Mouse (Mus musculus) forebrain, embryonic 11.5 days (tissue): ENCODE measurements around the gene Ackr4. TPM values are rescaled to one million over a fixed set of nuclear protein-coding genes. Genes with fewer than 3 reads are reported as not detected.

Source experiments
- ATAC-seq: fragments of 200-750 bp; cut with Nextera tagmentation; replicated peaks from 2 replicates; pipeline ENCODE4 v1.8.0; 2017; ENCODE audit warnings: moderate TSS enrichment; ENCODE audit not compliant: low FRiP score
- DNase-seq: peaks from one replicate; pipeline ENCODE4 v3.0.0-alpha.2; 2017; ENCODE audit warnings: low spot score
- H3K27ac ChIP-seq: fragments of 300-500 bp; sonication (generic); 2 replicates; pipeline ENCODE4 v1.5.1; 2014; ENCODE audit warnings: low read depth, low read length
- H3K27me3 ChIP-seq: fragments of 300-500 bp; sonication (generic); 2 replicates; pipeline ENCODE4 v1.6.1; 2014; ENCODE audit warnings: mild to moderate bottlenecking, low read length, mixed read lengths; ENCODE audit not compliant: control insufficient read depth, insufficient read depth
- H3K36me3 ChIP-seq: fragments of 300-500 bp; sonication (generic); 2 replicates; pipeline ENCODE4 v1.6.1; 2014; ENCODE audit warnings: mild to moderate bottlenecking, low read length, moderate library complexity, mixed read lengths; ENCODE audit not compliant: control insufficient read depth, insufficient read depth
- H3K4me1 ChIP-seq: fragments of 300-500 bp; sonication (generic); replicated peaks from 2 replicates; pipeline ENCODE4 v1.6.1; 2014; ENCODE audit warnings: low read length, mixed read lengths; ENCODE audit not compliant: control insufficient read depth, insufficient read depth
- H3K4me2 ChIP-seq: fragments of 300-500 bp; sonication (generic); 2 replicates; pipeline ENCODE4 v1.6.1; 2014; ENCODE audit warnings: low read depth, mild to moderate bottlenecking, low read length, moderate library complexity, mixed read lengths; ENCODE audit not compliant: severe bottlenecking
- H3K4me3 ChIP-seq: fragments of 300-500 bp; sonication (generic); 2 replicates; pipeline ENCODE4 v1.5.1; 2014; ENCODE audit warnings: low read depth, low read length
- H3K9ac ChIP-seq: fragments of 300-500 bp; sonication (generic); 2 replicates; pipeline ENCODE4 v1.6.1; 2014; ENCODE audit warnings: low read length
- H3K9me3 ChIP-seq: fragments of 300-500 bp; sonication (generic); 2 replicates; pipeline ENCODE4 v1.6.1; 2016; ENCODE audit warnings: low read length, mixed read lengths; ENCODE audit not compliant: control insufficient read depth
- WGBS: fragments of 180-500 bp; shearing (Covaris S2); extraction: QIAGEN DNeasy Blood & Tissue Kit; methylation state at CpG from one replicate; pipeline ENCODE4 v1.1.7; 2014; 5-methylcytosine and 5-hydroxymethylcytosine counted together
- polyA plus RNA-seq: library from polyadenylated mRNA; unstranded; fragments of >200 nt; fragmentation: Nextera tagmentation; extraction: Ambion mirVana; gene quantifications from 2 replicates; pipeline ENCODE4 v1.2.1, GENCODE M21; 2014

The Ackr4 gene
- polyA plus RNA-seq, 1 experiment from 2014 or later = 0.64 TPM

DNA sequence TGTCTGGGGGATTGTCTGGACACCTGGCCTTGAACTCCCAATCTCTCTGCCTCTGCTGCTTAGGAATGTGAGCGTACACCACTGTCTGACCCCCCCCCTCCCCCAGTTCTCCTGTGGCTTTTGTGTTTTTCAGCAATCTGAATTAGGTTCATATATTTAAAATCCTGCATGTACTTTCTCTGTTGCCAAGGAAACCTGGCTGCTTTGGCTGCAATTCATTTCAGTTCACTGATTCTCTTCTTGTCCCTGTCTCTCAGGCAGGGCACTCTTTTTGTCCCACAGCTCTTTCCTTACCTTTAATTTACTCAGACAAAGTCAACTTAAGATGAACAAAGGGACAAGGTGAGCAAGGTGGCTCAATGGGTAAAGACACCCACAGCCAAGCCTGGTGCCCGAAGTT lies 1.4 kb upstream of the Ackr4 start:
- Histone ChIP-seq H3K36me3 (no peaks in the 10 kb centered on the region), H3K27ac (no peak overlapping the region), H3K27me3 (no peaks in the 10 kb centered on the region), H3K4me2 (no peak overlapping the region), H3K9ac (no peak overlapping the region), H3K4me1 (peaks cover 5% of the 10 kb centered on the region; the same call in 1 of the 2 replicates), H3K4me3 (no peak overlapping the region), H3K9me3 (no peaks in the 10 kb centered on the region)
- DNase-seq (no peak), ATAC-seq (peak; percentile 33; the same call in 1 of the 2 replicates)
- WGBS = 24% methylated on average over 2 of the region's 2 CpGs

DNA sequence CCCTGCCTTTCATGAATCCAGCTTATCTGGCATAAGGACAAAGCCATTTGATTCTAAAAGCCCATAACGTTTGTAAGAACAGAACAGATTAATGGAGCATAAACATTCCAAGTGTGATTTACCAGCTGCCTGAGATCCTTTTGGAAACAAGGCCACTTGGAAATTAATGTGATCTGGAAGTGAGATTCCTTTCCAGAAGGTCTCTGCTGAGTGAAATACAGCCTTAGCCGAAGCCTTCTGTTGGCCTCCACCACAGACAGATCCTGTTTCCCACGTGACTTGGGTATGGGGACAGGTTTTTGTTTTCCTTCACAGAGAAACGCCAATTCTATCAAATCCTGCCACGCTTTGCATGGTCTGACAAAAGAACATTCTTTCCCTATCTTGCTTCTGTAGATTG lies 3.1 kb downstream of the Ackr4 start:
- Histone ChIP-seq H3K4me2 (no peak overlapping the region), H3K9ac (no peak overlapping the region), H3K36me3 (no peaks in the 10 kb centered on the region), H3K9me3 (no peaks in the 10 kb centered on the region), H3K4me3 (no peak overlapping the region), H3K4me1 (peaks cover 5% of the 10 kb centered on the region; the same call in 1 of the 2 replicates), H3K27ac (no peak overlapping the region), H3K27me3 (no peaks in the 10 kb centered on the region)
- WGBS = 63% methylated on average over 5 of the region's 5 CpGs
- DNase-seq = no peak
- ATAC-seq = no peak

DNA sequence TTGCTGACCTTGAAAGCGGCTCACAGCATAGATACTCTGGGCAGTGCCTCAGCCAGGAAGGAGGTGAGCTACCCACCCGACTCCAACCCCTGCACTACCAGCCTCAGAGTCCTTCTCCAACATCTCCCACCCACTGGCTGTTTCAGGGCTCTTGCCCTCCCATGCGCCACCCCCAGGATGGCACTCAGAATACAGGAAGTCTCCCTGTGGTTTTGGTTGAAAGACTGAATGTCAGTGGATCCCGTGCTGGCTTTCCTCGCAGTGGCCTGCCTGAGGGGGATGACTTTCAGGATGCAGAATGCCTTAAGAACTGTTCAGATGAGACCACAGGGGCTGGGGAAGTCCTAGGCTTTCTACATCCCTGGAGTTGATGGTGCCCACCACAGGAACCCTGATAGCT lies 3.6 kb downstream of the Ackr4 start:
- Histone ChIP-seq H3K4me1 (peaks cover 5% of the 10 kb centered on the region; the same call in 1 of the 2 replicates), H3K4me3 (no peak overlapping the region), H3K36me3 (no peaks in the 10 kb centered on the region), H3K9ac (no peak overlapping the region), H3K4me2 (no peak overlapping the region), H3K27me3 (no peaks in the 10 kb centered on the region), H3K9me3 (no peaks in the 10 kb centered on the region), H3K27ac (no peak overlapping the region)
- WGBS = 80% methylated on average over 5 of the region's 5 CpGs
- ATAC-seq (no peak), DNase-seq (no peak)

DNA sequence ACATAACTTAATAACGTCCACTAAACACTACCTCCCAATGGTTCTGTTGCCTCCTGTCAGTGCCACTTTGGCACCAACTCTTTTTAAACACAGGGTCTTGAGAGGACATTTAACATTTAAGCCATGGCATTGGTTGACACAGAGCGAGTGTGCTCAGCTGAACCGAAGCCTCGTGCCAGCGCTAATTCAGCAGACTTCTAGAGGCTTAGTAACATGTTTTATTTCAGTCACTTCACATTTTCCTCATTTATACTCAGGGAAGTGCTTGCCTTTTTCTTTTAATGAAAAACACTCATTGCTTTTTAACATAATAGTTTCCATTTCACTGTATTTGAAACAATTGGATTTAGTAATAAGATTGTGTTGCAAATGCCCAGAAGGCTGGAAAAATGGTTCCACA lies 17.6 kb downstream of the Ackr4 start:
- Histone ChIP-seq H3K9me3 (no peaks in the 10 kb centered on the region), H3K4me1 (no peaks in the 10 kb centered on the region), H3K4me3 (no peak overlapping the region), H3K27ac (no peak overlapping the region), H3K9ac (no peak overlapping the region), H3K27me3 (no peaks in the 10 kb centered on the region), H3K4me2 (no peak overlapping the region), H3K36me3 (no peaks in the 10 kb centered on the region)
- DNase-seq (no peak), ATAC-seq (no peak)
- 92% methylated on average over 5 of the region's 5 CpGs for WGBS

DNA sequence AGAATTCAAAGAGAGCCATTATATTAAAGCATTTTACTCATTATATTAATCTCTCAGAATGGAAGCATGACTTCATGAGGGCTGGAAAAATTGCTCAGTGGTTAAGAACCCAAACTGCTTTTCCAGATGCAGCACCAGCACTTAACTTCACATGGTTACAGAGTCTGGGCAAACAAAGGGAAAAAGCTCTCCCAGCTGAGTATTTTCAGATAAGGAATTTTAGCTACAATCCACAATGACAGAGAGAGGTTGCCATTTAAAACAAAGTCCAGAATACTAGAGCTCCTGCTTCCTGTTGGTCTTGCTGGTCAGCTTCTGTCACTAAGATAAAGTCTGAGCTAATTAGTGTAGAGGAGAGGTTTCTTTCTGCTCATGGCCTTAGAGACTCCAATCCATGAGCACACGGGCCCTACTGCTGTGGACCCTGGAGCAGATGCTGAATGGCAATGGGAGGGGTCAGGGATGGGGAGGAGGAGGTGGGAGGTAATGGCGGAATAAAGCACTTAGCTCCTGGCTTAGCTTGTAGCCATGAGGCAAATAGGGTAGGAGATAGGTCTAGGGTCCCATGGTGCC lies 18.1 kb downstream of the Ackr4 start:
- no peaks in the 10 kb centered on the region for H3K27me3 ChIP-seq
- 72% methylated on average over 2 of the region's 2 CpGs for WGBS

DNA sequence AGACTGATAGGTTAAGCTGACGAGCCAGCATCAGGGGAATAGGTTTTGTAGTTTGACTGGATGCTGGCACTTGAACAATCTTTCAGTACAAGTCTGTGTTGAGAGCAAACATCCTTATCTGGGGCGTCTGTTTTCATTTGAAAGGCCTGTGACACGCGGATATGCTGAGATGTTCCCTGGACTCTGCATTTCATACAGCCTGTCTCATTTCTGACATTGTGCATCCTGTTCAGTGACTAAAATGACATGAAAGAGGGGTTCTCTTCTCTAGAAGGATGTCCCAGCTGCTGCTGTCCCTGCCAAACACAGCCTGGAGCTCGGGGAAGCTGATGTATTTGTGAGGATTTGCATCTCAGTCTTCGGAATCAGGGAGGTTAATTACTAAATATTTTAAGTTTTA lies 19.3 kb downstream of the Ackr4 start:
- Histone ChIP-seq H3K27me3 (no peaks in the 10 kb centered on the region), H3K4me2 (no peak overlapping the region), H3K9me3 (no peaks in the 10 kb centered on the region), H3K9ac (no peak overlapping the region), H3K36me3 (no peaks in the 10 kb centered on the region), H3K27ac (no peak overlapping the region), H3K4me3 (no peak overlapping the region), H3K4me1 (no peaks in the 10 kb centered on the region; the same call in 1 of the 2 replicates)
- 90% methylated on average over 6 of the region's 6 CpGs for WGBS
- DNase-seq (no peak), ATAC-seq (no peak)

More for the DNA sequence above, 18.1 kb downstream of the Ackr4 start:
- Histone ChIP-seq H3K4me2 (no peak overlapping the region), H3K27ac (no peak overlapping the region), H3K4me1 (no peaks in the 10 kb centered on the region), H3K36me3 (no peaks in the 10 kb centered on the region), H3K9me3 (no peaks in the 10 kb centered on the region), H3K9ac (no peak overlapping the region), H3K4me3 (no peak overlapping the region)
- DNase-seq (no peak), ATAC-seq (no peak)

DNA sequence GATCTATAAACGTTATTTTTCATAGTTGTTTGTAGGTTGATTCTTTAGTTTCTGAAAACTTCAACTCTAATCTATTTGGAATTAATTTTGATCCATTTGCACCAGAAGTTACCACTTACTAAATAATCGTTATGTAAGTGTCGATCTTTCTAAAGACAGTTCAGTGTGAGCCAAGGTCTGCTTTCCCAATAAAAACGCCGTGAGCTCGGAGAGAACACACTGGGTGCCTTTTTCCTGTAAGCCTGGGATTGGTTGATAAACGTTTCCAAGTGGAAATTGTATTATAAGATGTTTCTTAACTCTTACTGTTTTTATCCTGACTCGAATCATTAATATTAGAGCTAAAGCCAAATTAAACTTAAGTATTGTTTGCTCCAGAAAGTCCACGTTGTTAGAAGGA lies 19.8 kb downstream of the Ackr4 start:
- H3K4me3 ChIP-seq = no peak overlapping the region
- no peaks in the 10 kb centered on the region for H3K9me3 ChIP-seq
- DNase-seq = no peak
- no peak for ATAC-seq
- WGBS = 86% methylated on average over 9 of the region's 9 CpGs
- no peak overlapping the region for H3K27ac ChIP-seq
- H3K27me3 ChIP-seq = no peaks in the 10 kb centered on the region
- H3K4me2 ChIP-seq = no peak overlapping the region
- no peaks in the 10 kb centered on the region; the same call in 1 of the 2 replicates for H3K4me1 ChIP-seq
- no peaks in the 10 kb centered on the region for H3K36me3 ChIP-seq
- H3K9ac ChIP-seq = no peak overlapping the region

DNA sequence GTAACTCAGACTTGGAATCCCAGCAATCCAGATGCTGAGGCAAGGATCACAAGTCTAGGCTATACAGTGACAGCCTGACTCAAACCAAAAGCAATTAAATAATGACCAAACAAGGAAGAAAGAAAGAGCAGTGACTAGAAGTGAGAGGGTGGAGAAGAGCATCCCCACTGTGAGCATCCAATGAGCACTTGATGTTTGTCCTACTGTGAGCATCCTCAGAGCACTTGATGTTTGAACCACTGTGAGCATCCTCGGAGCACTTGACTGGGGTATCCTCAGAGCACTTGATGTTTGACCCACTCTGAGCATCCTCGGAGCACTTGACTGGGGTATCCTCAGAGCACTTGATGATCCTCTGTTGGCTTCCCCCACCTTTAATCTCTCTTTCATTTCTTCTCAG lies 21.7 kb downstream of the Ackr4 start:
- DNase-seq (no peak), ATAC-seq (no peak)
- Histone ChIP-seq H3K36me3 (no peaks in the 10 kb centered on the region), H3K9me3 (no peaks in the 10 kb centered on the region), H3K27me3 (no peaks in the 10 kb centered on the region), H3K27ac (no peak overlapping the region), H3K4me2 (no peak overlapping the region), H3K9ac (no peak overlapping the region), H3K4me3 (no peak overlapping the region), H3K4me1 (no peaks in the 10 kb centered on the region; the same call in 1 of the 2 replicates)
- 90% methylated on average over 2 of the region's 2 CpGs for WGBS

DNA sequence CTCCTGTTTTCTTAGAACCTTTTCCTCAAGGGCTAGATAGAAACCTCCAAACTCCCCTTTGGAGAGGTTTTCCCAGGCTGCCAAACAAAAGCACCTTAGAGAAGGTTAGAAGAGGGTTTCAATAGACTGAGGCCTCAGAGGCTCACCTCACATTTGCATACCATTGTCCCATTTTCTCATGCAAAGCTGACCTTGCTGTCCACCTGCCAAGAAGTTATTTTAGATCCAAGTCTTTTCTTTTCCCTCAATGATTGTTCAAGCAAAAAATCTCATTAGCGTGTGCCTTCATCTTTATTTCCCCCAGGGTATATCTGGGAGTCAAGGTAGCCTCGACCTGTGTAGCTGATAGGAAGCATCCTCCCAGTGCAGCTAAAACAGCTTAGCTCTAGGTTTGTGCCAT lies 23.8 kb downstream of the Ackr4 start:
- ATAC-seq = no peak
- DNase-seq = no peak
- no peak overlapping the region for H3K9ac ChIP-seq
- no peaks in the 10 kb centered on the region for H3K36me3 ChIP-seq
- no peak overlapping the region for H3K4me3 ChIP-seq
- H3K4me1 ChIP-seq = no peaks in the 10 kb centered on the region; the same call in 1 of the 2 replicates
- no peaks in the 10 kb centered on the region for H3K27me3 ChIP-seq
- H3K27ac ChIP-seq = no peak overlapping the region
- H3K9me3 ChIP-seq = no peaks in the 10 kb centered on the region
- H3K4me2 ChIP-seq = no peak overlapping the region
- 18% methylated on average over 2 of the region's 2 CpGs for WGBS
